Mouse (Mus musculus): ENCODE data around the gene Asb1.

Gene Asb1

GRCm38 (mm10) chr1:91547567-91547966, 7.2 kb downstream of the Asb1 start:
- DNase-seq: no peak

- DNase-seq: no peak
Observed at GRCm38 (mm10) chr1:91549073-91549472, 8.7 kb downstream of the Asb1 start.

GRCm38 (mm10) chr1:91557099-91557498, 16.8 kb downstream of the Asb1 start:
- no peak for DNase-seq

GRCm38 (mm10) chr1:91561226-91561625, 20.9 kb downstream of the Asb1 start:
- DNase-seq: no peak

- DNase-seq: no peak
Observed at GRCm38 (mm10) chr1:91562977-91563590, 22.7 kb downstream of the Asb1 start.

GRCm38 (mm10) chr1:91564004-91564403, 23.7 kb downstream of the Asb1 start:
- DNase-seq: no peak

GRCm38 (mm10) chr1:91564598-91564997, 24.3 kb downstream of the Asb1 start:
- no peak for DNase-seq

- no peak for DNase-seq
Observed at GRCm38 (mm10) chr1:91567269-91567668, 26.9 kb downstream of the Asb1 start.

- no peak for DNase-seq
Observed at GRCm38 (mm10) chr1:91572458-91572857, 32.1 kb downstream of the Asb1 start.

GRCm38 (mm10) chr1:91574208-91574607, 33.9 kb downstream of the Asb1 start:
- DNase-seq: no peak

GRCm38 (mm10) chr1:91577883-91578517, 37.7 kb downstream of the Asb1 start:
- DNase-seq: no peak

- no peak for DNase-seq
Observed at GRCm38 (mm10) chr1:91580503-91580902, 40.2 kb downstream of the Asb1 start.

- DNase-seq: no peak
Observed at GRCm38 (mm10) chr1:91581206-91581605, 40.9 kb downstream of the Asb1 start.

- no peak for DNase-seq
Observed at GRCm38 (mm10) chr1:91584969-91585835, 44.9 kb downstream of the Asb1 start.

- DNase-seq: no peak
Observed at GRCm38 (mm10) chr1:91589738-91590137, 49.4 kb downstream of the Asb1 start.

- no peak for DNase-seq
Observed at GRCm38 (mm10) chr1:91595521-91596020, 55.2 kb downstream of the Asb1 start.

GRCm38 (mm10) chr1:91597611-91598010, 57.3 kb downstream of the Asb1 start:
- DNase-seq: no peak

- DNase-seq: peak; percentile 39
Observed at GRCm38 (mm10) chr1:91600671-91601361, 60.5 kb downstream of the Asb1 start.

- no peak for DNase-seq
Observed at GRCm38 (mm10) chr1:91601362-91602096, 61.2 kb downstream of the Asb1 start.

GRCm38 (mm10) chr1:91605632-91606031, 65.3 kb downstream of the Asb1 start:
- DNase-seq: no peak

GRCm38 (mm10) chr1:91606701-91607100, 66.4 kb downstream of the Asb1 start:
- DNase-seq: no peak

GRCm38 (mm10) chr1:91607141-91607540, 66.8 kb downstream of the Asb1 start:
- DNase-seq: no peak

All from cerebellum, adult 11-12 months (tissue).